Mouse (Mus musculus) induced T-regulatory cell, adult 2 months (primary cell): Measurements from ENCODE around the gene Slc2a5.
A peak's percentile ranks its signal among the peaks of the same experiment; 100 is the strongest.

Experiments used
- DNase-seq: peaks from one replicate; pipeline ENCODE4 v3.0.0-alpha.2; 2012; ENCODE audit warnings: low read depth

Gene Slc2a5

GRCm38 (mm10) chr4:150144242-150144641, 25.2 kb downstream of the Slc2a5 start:
- DNase-seq = no peak

GRCm38 (mm10) chr4:150146286-150146685, 27.2 kb downstream of the Slc2a5 start:
- no peak for DNase-seq

GRCm38 (mm10) chr4:150151045-150151444, 32.0 kb downstream of the Slc2a5 start:
- DNase-seq = peak; percentile 16

- DNase-seq = no peak
Measured at GRCm38 (mm10) chr4:150152483-150152882, 33.4 kb downstream of the Slc2a5 start.

- DNase-seq = no peak
Measured at GRCm38 (mm10) chr4:150155301-150155700, 36.2 kb downstream of the Slc2a5 start.

GRCm38 (mm10) chr4:150155731-150156130, 36.6 kb downstream of the Slc2a5 start:
- DNase-seq = no peak

- no peak for DNase-seq
Measured at GRCm38 (mm10) chr4:150157348-150157882, 38.3 kb downstream of the Slc2a5 start.

- DNase-seq = no peak
Measured at GRCm38 (mm10) chr4:150159458-150159857, 40.4 kb downstream of the Slc2a5 start.

GRCm38 (mm10) chr4:150162561-150163169, 43.6 kb downstream of the Slc2a5 start:
- DNase-seq = peak; percentile 33

GRCm38 (mm10) chr4:150164875-150165274, 45.8 kb downstream of the Slc2a5 start:
- no peak for DNase-seq

- DNase-seq = no peak
Measured at GRCm38 (mm10) chr4:150168406-150168805, 49.3 kb downstream of the Slc2a5 start.

- DNase-seq = no peak
Measured at GRCm38 (mm10) chr4:150172107-150172506, 53.0 kb downstream of the Slc2a5 start.

GRCm38 (mm10) chr4:150173281-150173680, 54.2 kb downstream of the Slc2a5 start:
- DNase-seq = peak; percentile 59

- peak; percentile 17 for DNase-seq
Measured at GRCm38 (mm10) chr4:150174027-150174426, 54.9 kb downstream of the Slc2a5 start.

- DNase-seq = peak; percentile 72
Measured at GRCm38 (mm10) chr4:150176535-150176934, 57.5 kb downstream of the Slc2a5 start.

- no peak for DNase-seq
Measured at GRCm38 (mm10) chr4:150177122-150177521, 58.0 kb downstream of the Slc2a5 start.

GRCm38 (mm10) chr4:150178131-150178530, 59.0 kb downstream of the Slc2a5 start:
- no peak for DNase-seq

GRCm38 (mm10) chr4:150181304-150181703, 62.2 kb downstream of the Slc2a5 start:
- DNase-seq = peak; percentile 46

GRCm38 (mm10) chr4:150188236-150188635, 69.2 kb downstream of the Slc2a5 start:
- DNase-seq = no peak

GRCm38 (mm10) chr4:150192199-150192598, 73.1 kb downstream of the Slc2a5 start:
- no peak for DNase-seq
